Mouse (Mus musculus): ENCODE measurements around the gene Fgfr2.

DNA sequence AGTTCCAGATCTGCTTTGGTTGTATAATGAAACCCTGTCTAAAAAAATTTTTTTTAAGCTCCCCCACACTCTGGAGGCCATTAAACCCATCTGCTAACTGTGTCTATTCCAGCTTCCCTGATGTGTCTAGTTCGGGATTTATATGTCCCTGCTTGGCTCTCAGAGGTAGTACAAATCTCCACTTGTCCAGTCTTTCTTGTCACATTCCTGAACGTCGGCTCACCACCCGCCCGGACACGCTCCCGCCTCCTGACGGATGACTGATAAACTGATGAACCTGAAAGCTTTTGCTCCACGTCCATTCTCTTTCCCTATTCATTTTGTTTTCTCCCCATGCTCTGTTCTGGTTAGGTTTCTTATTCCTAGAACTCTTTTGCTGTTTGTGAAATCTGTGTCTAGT, 1541.0 kb downstream of the Fgfr2 start:
- TF ChIP-seq CTCF (conservative IDR thresholded peaks at IDR 0.05; ENCODE audit: low read length) (no peak), POU5F1 (IDR thresholded peaks at IDR 0.05; ENCODE audit: borderline replicate concordance, low read length) (no peak), NANOG (IDR thresholded peaks at IDR 0.05; ENCODE audit: borderline replicate concordance, low read length) (no peak)

All from E14TG2a.4 (cell line).